Mouse (Mus musculus) embryonic fibroblast, embryonic 13.5 days (primary cell): Measurements from ENCODE around the gene Insl3.

Source experiments
- CTCF ChIP-seq: IDR thresholded peaks from 2 replicates; pipeline ENCODE4 v1.5.1; 2011; ENCODE audit warnings: mild to moderate bottlenecking, control low read depth, low read length, moderate library complexity, borderline replicate concordance; ENCODE audit not compliant: insufficient read depth
- POLR2A ChIP-seq: IDR thresholded peaks from 2 replicates; pipeline ENCODE4 v1.6.1; 2011; ENCODE audit warnings: low read depth, mild to moderate bottlenecking, control low read depth, low read length, moderate library complexity

DNA sequence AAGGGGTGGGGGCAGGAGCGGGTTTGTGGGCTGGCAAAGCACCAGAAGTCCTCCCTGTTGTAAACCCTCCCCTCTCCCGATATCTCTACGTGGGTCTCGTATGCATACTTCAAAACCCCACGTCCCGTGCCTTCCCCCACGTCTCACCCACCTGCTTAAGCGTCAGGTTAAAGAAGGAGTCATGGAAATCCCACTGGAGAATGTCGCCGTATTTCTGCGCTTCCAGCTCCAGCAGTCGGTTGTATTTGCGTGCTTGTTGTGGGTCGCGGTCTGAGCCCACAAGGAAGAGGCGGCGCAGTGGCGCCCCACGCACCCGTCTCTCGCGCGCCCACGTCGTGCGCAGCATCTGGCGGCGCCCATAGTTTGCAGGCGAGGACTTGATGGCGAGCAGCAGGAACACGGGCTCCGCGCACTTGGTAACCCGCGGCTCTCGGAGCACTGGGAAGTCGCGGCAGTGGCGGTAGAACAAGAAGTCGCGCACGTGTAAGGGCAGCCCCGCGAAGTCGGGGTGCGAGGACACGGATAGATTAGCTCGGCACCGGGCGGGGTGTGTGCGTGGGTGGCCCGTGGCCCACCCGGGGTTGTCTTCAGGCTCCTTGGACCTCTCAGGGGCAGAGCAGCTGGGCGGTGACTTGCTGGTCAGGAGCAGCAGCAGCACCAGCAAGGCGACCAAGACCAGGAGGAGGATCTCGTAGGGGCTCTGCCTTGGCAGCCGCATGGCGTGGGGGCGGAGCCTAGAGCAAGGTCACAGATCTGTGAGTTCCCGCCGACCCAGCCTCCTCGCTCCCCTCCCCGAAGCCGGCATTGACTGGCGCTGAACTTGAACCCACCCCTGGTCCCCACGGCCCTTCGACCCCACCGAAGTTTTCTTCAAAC lies 4.4 kb downstream of the Insl3 start:
- TF ChIP-seq CTCF, result no peak
- TF ChIP-seq POLR2A, result no peak
